Mouse (Mus musculus) layer of hippocampus, adult 18-20 months (tissue): ENCODE measurements around the gene Egfr. TPM values are rescaled to one million over a fixed set of nuclear protein-coding genes. Genes with fewer than 3 reads are reported as not detected.

Experiments
- DNase-seq, 2 experiments: peaks; one replicate each; pipeline ENCODE4 v3.0.0; 2022; ENCODE audit warnings: low spot score in 2 of 2
- long read RNA-seq: library from polyadenylated mRNA; stranded (forward); transcript quantifications from one replicate; pipeline ENCODE4 v2.0.0, GENCODE M21; 2021
- total RNA-seq, 2 experiments: library from RNA; stranded (reverse); gene quantifications; 2 replicates each; pipeline ENCODE4 v1.2.3; 2021

Egfr gene
- total RNA-seq = 10 to 100 TPM; 13.0 to 13.2 TPM
- long read RNA-seq, full-length matches to known transcripts = 3 of 6 reads
- long read RNA-seq, partial matches to known transcripts = 2 of 6 reads
- long read RNA-seq, other reads (novel, unspliced or antisense) = 1 of 6 reads

DNA sequence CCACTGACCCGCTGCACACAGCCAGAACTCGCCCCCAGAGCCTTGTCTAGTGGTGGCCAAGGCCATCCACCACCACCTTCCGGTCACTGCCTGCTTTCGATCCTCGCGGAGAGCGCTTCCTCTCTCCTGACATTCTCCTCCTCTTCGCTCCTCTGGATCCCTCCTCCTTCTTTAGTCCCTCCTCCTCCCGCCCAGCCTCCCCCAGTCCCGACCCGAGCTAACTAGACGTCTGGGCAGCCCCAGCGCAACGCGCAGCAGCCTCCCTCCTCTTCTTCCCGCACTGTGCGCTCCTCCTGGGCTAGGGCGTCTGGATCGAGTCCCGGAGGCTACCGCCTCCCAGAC, at the start of gene Egfr:
Gene Egfr, plus strand, starts transcription at position 197 of the 342 bp plus-strand sequence.
- DNase-seq = peak in 1 of 2 experiments; percentile 39

DNA sequence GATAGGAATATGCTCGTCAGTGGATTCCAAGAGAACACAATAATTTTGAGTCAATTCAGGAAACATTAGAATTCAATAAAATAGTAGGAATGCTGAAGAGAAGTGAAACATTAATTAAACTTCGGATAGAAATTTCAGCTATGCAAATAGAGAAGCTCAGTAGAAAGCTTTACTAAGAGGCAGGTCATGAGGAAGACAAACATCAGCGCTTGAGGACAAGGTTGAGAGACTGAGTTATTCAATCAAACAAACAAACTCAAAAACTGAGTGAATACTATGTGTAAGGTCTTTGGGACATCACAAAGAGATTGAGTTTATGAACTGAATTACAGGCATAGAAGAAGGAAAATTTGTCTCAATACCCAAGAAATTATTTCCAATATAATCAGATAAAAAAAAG, 48.8 kb upstream of the Egfr start:
- DNase-seq = no peak

DNA sequence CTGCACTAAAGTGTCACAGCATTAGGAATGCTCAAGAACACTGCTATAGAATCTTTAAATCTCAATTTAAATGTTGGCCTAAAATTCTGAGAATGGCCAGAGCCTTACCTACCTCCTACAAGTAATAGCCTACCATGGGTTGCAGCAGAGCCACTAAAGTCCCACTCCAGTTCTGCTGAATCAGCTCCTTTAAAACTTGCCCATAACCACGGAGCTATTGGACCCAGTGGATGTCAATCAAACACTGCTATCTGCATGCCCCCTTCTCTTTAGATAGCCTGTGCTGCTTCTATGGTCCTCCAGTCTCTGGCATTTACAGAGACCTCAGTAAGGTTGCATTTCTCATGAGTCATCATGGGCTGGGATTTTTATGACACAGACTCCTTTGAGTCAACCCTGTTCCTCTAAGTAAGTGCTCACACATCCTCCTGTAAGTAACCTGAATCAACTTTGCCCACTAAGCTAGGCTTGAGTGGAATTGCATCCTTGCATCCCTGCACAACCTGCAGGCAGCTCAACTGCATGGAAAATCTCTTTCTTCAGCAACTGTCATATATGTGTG, 16.8 kb upstream of the Egfr start:
- no peak for DNase-seq

DNA sequence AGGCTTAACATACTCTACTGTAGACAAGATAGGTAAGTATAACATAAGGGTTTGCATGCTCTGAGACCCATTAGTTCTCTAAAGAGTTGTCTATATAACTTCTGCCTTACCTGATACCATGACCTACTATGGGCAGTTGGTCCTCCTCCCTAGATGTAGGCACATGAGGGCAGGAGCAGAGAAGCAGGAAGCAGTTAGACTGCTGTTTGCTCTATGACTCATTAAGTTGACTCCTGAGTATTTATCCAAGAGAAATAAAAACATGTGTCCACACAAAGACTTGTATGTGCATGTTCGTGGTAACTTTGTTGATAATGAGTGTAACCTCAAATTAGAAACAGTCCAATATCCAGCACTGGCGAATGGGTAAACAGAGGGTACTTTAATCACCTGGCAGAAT, 14.7 kb upstream of the Egfr start:
- DNase-seq = no peak

DNA sequence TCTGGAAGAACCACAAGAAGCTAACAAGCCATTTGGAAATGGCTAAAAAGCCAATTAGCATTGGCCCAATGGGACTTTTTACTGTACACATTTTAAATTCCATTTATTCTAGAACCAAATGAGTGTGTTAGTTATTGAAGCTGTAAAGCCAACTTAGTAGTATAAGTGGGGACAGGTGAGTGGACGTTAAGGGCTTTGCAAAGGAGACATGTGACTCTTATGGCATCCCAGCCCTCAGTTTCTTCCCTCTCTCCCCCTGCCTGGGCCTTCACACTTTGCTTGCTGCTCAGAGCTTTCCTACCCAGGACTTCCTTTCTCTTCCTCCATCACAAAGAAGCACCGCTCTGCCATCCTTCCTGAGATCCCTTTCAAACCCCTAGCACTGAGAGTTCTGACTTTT, 13.3 kb upstream of the Egfr start:
- no peak for DNase-seq

DNA sequence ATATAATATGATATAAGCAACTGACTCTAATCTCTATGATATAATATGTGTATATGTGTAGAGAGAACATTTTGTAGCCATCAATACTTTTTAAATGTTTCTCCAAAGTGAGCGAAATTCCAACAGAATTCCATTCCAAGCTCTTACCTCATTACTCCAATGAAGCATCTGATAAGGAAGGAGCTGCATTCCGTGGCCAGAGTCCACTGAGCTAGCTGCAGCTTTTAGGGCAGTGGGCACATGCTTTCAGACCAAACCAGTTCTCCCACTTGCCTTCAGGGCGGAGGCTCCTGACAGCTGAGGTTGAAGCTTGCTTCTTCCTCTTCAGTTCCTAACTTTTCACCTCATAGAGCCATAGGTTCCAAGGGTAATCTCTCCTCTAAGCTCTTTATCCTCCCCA, 12.8 kb upstream of the Egfr start:
- no peak for DNase-seq

DNA sequence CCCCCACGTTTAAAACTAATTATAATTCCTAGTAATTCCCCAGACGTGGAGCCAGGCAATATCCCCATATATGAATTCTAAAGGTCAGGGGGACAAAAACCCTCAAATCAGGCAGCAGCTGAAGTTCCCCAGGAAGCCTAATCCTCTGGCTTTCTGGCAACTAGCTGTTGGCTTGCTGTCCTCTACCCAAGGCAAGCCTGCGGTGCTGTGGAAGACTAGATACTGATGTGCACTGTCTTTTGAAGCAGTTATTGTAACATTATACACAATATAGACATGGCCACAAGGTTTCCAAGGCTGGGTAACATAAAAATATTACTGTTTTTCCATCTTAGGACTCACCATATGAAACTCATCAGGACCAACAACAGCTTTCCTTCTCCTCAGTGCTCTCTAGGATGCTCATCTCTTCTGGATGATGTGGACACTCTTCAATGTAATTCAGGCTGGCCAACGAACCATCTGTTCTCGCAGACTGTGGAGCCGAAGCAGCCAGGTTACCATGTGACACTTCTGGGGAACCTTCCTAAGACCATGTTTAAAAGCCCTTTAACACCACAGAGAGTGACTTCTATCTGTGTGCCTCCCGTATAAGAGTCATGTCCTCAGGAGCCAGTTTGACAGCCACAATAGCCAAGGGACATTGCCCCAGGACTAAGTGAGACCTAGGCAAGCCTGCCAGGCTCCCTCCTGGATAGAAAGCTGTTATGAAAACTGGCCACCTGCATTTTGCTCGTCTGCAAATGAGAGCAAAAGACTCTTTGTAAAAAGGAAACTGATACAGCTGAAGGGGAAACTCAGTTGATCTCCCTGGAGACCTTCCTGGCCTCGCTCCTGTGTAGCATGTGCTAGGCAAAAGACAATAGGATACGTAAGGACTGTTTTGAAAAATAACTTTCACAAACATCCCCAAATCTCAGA, 11.1 kb upstream of the Egfr start:
- DNase-seq = no peak

DNA sequence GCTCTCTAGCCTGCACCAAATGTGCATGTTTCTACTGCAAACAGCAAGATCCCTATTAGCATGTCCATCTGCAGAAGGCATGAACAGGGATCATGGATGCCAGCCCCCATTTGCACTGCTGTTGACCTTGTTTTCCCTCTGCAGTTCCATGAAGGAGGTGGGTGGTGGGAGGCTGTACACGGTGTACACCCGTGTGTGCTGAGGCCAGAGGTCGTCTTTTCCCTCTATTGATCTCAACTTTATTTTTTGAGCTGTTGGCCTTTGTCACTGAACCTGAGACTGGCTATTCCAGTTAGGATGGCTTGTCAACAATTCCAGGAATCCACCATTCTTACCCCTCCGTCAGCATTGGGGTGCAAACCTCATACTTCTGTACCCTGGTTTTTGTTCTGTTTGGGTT, 9.8 kb upstream of the Egfr start:
- no peak for DNase-seq

DNA sequence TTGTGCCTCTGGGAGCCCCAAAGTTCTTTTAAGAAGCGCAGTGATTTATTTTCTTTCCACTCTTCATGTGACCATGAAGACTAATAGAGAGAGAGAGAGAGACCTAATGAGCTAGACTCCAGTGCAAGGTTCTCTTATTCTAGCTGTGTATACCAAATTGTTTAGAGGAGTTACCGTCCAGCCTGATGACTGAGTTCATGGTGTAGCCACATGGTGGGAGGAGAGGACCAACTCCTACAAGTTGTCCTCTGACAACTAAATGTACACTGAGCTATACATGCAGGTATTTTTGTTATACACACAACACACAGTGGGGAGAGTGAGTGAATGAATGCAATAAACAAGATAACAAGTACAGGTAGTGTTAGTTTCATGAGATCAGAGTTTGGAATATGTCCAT, 9.2 kb upstream of the Egfr start:
- no peak for DNase-seq

DNA sequence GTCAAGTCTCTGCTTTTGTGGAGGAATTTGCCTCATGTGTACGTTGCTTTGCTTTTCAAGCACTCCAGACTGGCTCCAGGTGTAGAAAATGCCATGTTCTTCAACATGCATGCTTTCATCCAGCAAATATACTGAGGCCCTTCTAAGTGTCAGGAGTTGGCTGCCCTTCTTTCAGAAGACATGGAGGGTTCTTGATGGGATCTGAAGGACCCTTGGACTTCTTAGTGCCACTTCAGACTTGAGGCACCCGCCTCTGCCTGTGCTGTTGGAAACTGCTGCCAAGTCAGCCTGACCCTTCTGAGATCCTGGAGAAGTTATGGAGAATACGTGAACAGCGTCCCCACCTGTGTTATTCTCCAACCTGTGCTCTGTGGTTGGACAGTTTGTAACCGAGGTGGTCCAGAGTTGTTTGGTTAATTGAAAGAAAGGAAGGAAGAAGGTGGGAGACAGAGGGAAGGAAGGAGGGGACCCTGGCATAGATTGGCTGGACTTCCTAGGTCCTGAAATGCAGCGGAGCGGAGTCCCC, 483 bp upstream of the Egfr start:
- no peak for DNase-seq

DNA sequence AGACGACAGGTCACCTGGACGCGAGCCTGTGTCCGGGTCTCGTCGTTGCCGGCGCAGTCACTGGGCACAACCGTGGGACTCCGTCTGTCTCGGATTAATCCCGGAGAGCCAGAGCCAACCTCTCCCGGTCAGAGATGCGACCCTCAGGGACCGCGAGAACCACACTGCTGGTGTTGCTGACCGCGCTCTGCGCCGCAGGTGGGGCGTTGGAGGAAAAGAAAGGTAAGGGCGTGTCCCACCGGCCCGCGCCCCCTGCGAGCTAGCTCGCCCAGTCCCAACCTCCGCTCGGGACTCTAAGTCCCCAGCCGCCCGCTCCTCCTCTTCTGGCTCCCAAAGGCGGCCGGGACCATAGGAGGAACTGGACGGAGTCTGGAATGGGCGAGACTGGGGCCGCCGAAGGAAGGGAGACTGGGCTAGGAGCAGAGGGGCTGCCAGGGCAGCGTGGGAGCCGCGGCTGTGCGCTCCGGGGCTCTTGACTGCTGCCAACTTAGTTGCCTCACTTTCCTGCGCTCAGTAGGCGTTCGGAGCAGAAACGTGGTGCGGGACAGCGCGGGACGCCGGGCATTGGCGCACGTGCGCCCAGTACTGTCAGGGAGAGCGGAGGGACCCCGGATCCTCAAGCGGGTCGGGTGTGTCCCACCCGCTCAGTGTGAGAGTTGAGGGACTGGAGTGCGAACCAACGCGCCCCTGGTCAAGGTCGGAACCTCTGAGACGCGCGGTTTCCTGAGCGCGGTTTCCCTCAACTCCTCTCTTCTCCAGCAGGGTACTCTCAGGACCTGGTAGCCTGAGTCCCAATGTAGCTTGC, 548 bp downstream of the Egfr start:
- DNase-seq = no peak

DNA sequence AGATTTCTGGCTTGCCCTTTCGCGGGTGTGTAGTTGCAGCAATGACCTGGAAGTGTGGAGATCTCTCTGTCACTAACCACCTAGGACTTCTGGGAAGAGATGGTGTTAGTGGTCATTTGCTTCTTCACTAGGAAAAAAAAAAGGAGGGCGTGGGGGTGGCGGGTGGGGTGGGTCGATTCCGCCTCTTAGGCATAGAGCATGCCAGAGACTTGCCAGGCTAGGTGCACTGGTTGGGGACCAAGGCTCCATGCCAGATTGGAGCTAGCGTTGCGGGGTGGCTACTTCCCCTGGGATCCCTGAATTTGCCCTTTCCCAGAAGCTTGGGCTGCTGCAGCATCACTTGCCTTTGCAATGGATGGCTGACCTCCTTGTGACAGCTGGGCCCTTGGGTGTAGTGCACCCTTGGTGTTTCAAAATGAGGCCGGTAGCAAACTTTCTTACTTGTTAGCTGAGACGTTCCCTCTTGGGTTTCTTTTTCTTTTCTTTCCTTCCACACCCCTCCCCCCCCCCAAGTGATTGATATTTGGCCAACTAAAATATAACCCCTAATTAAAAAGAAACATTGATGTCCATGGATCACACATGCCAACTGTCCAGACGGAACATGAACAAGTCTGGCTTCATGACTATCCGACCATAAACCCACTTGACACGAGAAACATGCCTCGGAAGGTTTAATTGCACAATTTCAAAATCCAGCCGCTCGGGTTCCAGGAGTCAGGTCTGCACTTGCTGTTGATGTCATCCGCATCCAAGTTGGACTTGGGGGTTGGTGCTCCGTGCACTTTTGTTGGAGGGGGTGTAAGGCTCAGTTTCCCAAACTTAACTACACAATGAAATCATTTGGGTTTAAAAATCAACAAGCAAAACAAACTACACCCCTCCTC, 1.4 kb downstream of the Egfr start:
- DNase-seq = no peak

DNA sequence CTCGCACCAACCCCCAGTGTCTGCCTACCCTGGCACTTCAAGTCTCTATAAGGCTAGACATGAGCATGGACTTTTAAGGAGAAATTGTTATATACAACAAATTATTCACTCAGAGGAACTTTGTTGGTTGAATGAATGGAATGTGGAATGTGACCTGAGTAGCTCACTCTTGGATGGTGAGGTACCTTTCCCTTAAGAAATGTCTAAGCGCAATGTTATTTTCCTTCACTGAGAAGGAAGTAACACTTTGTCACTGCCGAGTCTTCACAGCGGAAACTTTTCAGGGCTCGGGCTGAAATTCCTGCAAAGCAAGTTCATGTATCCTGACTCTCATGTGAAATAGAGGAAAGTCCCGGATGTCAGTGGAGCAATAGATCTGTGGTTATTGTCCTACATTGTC, 7.9 kb downstream of the Egfr start:
- no peak for DNase-seq

DNA sequence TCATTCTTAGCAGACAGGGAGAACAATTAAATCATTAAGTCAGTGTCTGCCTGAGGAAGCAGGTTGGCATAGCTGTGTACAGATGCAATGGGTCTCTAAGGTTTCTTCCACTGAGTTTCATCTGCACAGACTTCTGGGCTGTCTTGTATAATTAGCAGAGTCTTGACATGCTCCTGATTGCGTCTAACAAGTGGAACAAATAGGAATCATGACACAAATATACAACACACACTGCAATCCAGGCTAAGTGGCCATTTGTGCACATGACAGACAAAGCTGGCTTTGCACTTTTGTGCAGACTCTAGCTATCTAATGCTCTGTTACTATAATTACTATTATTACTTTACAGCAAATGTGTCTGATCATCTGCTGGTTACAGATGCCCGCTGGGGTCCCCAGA, 9.2 kb downstream of the Egfr start:
- no peak for DNase-seq

DNA sequence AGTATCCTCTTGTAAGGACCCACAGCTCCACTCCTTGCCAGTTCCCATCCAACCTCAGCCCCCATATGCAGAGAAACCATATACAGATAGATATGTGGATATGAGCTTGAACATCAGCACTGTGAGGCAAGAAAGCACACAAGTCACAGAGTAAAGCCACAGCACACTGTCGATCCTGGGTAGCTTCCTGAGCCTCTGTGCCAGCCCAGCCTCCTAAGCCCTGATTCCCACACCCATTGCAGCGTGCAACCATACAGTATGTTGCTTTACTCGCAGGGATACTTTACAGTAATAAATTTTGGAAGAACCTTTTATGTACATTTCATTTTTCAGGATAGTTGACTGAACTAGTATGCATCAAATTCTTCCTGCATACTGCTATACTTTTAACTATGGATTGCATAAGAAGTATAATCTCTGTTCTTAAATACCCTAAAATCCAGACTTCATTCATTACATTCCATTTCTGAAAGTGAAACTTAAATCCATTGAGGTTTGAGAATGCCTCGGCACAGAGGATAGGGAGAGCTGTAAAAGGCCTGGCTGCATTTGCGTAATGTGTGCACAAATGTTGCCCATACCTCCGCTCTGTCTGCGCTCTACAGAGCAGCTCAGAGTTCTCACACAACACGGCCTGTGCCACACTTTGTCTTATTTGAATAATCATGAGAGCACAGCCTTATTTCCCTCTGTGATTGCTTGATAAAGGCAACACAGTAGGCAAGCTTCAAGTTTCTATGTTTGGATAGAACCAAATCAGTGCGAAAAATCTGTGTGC, 14.2 kb downstream of the Egfr start:
- no peak for DNase-seq

DNA sequence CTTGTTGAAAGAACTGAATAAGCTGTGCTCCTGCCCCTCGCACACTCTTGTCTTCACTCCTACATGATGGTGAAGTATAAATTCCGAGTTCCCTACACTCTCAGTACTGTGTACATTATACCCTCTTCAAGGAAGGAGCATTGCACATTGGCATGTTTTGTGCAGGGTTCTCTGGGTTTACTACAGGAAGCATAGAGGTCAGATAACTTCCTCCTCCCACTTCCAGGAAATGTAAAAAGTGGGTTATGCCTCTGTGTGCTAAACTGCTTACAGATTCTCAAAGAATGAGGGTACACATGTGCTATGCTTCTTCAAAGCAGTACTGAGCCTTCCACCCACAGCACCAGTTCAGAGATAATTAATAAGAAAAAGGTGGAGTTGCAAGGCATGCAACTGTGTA, 16.0 kb downstream of the Egfr start:
- no peak for DNase-seq

DNA sequence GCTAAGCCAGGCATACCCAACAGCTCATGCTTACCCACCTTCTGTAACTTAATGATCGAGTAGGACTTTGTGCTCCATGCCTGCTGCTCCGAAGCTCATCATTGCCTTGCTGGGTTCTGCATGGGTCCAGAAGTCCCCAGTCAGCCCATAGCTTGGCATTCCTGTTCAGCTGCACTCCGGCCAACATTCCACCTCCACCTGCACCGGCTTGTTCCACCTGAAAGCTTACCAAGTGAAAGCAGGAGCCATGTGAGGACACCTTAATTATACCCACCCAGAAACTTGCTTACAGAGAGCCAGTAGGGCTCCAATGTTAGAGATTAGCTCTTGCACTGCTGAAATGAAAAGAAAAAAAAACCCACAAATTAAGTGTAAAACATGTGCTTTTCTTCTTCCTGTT, 17.3 kb downstream of the Egfr start:
- DNase-seq = no peak

DNA sequence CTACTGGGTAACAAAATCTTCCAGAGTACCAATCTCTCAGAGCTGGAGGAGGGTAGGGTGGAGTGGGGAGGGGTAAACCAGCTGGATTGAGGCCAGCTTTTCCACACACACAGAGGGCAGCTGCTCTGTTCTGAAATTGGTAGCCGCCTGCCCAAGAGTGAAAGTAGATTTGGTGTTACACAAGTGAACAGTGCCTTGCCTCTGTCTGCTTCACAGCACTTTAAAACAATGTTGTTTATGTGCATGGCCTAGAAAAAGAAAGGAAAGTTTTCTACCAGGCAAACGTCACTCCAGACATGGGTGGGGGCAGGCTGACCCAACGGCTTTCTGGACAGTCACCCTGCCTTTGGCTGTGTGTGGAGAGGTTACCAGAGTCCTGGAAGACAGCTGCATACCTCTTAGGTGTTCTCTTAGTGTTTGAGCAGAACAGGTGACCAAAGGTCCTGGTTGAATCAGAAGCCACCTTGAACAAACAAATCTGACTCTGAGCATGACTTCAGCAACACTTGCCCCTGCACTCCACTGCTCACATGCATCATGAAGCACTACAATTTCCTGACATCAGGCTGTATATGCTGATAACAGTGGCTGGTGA, 17.8 kb downstream of the Egfr start:
- no peak for DNase-seq

DNA sequence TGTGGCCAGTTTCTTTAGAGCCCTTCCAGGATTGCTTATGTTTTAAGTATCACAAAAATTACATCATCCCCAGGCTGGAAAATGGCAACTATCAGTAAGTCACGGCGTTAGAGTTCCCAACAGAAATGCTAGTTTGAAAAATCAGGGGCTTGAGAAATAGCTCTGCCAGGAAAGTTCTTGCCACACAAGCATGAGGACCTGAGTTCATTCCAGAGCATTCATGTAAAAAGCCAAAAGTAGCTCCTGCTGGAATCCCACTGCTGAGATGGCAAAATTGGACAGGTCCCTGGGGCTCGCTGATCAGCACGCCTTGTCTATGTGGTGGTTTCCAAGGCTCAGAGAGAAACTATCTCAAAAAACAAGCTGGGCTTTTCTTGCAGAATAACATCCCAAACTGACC, 19.0 kb downstream of the Egfr start:
- DNase-seq = no peak

DNA sequence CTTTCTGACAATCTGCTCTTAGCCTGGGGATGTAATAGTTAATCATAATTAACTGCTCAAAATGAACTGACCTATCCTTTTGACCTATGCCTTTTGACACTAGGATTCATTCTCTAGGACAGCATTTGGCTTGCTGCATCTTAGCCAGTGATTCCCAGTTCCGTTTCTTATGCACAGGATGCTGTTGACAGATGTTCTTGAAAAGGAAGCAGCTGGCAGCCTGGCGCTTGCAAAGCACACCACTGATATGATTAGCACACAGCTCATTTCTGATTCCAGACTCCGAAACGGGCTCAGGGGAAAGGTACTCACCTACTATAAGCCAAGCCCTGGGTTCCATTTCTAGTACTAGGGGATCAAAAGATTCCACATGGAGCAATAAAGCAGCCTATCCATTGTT, 20.7 kb downstream of the Egfr start:
- no peak for DNase-seq
